Mouse (Mus musculus): ENCODE results near the gene Stn1. TPM values are rescaled to one million over a fixed set of nuclear protein-coding genes. Genes with fewer than 3 reads are reported as not detected.
A peak's percentile ranks its signal among the peaks of the same experiment; 100 is the strongest.

The Stn1 gene
- total RNA-seq, 2 experiments from 2014 or later: 5.8 to 6.0 TPM

DNA sequence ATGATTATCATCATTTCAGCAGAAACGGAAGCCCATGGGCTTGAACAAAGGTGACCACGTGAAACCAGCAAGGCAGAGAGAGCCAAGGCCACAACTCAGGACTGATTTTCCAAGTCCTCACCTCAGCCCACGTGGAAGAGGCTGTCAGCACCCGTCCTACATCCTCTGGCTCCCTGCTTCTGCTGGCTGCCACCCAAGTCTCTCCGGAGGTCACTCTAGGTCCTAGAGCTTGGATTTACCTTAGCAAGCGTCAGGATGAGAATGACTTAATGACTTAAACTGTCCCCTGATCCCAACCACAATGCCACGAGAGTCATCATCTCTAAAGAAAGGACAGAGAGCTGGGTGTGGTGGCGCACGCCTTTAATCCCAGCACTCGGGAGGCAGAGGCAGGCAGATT is 84.6 kb downstream of the Stn1 start:
- DNase-seq: peak; percentile 76

DNA sequence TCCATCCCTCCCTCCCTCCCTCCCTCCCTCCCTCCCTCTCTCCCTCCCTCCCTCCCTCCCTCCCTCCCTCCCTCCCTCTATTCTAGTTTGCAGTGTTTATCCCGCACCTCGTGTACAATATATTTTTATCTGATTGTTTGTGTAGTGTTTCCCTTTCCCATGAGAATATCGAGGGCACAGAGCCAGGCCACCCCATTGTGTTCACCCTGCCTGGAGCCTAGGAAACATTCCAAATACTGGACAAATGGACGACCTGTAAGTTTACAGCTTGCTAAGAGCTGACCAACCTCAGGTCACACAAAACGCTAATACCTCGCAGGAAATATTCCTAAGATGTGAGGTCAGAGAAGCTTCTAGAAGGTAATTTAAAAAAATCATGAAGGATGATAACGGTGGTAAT is 85.1 kb downstream of the Stn1 start:
- DNase-seq: no peak

DNA sequence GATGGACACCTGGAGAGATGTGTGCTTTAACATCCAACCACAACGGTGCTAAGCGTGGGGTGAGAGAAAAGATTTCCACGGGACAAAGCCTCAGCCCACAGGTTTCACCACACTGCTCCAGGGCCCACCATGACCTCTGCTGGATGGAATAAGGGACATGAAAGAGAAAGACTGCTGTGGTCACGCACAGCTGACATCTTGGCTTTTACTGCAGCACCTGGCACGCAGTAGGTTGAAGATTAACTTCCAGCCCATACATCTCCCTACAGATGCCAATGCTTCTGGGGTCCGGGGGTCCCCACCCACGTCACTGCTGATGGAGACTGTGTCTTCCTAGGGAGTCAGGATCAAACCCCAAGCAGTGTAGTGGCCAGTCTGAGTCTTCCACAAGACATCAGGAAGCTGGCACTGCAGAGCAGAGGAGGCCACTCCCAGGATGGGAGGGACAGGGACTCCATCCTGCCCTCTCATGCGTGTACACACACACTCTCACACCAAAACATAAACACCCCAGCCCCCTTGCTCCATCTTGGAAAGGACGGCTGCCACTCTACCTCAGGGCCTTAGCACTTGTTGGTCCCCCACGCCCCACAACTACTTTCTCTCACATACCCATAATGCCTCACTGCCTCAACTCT is 85.7 kb downstream of the Stn1 start:
- DNase-seq: no peak

Other genes with a start within 250 kb of the Stn1 start
- gene Sh3pxd2a, start 73.1 kb downstream of the Stn1 start, total RNA-seq (2021): 10 to 100 TPM; 37.8 to 46.3 TPM
- gene Slk, start 42.2 kb upstream of the Stn1 start, total RNA-seq (2021): 10 to 100 TPM; 25.0 to 27.9 TPM
- under 1 TPM; 0.13 TPM for gene Col17a1, start 154.6 kb upstream of the Stn1 start, total RNA-seq (2021)
- 10 to 100 TPM; 73.9 to 74.9 TPM for gene Sfr1, start 194.2 kb upstream of the Stn1 start, total RNA-seq (2021)

All from gastrocnemius, postnatal 25 days (tissue).